Mouse (Mus musculus) gastrocnemius, adult 2 months (tissue): ENCODE measurements at regions not wholly inside any gene's neighbourhood (a gene's known extent, or its start where the extent isn't known, plus 50 kb on each side); places are given as distances from the start of the nearest gene placed in this dataset.
A peak's percentile ranks its signal among the peaks of the same experiment; 100 is the strongest.

Source experiments
- DNase-seq: peaks from one replicate; pipeline ENCODE4 v3.0.0; 2022
- H3K27ac ChIP-seq: fragments of 200-600 bp; 2 replicates; pipeline ENCODE4 v1.8.1; 2022; ENCODE audit warnings: mild to moderate bottlenecking
- H3K4me3 ChIP-seq: fragments of 200-600 bp; 2 replicates; pipeline ENCODE4 v1.8.1; 2022; ENCODE audit warnings: mild to moderate bottlenecking, moderate library complexity
- CTCF ChIP-seq: fragments of 200-600 bp; IDR thresholded peaks from 2 replicates; pipeline ENCODE4 v1.8.1; 2022; ENCODE audit warnings: antibody characterized with exemption, mild to moderate bottlenecking, moderate library complexity
- intact Hi-C: fragments of 180-260 bp; cut with DNase I; formaldehyde crosslinking; loops from one replicate; pipeline ENCODE4 v1.15.1; 2025

DNA sequence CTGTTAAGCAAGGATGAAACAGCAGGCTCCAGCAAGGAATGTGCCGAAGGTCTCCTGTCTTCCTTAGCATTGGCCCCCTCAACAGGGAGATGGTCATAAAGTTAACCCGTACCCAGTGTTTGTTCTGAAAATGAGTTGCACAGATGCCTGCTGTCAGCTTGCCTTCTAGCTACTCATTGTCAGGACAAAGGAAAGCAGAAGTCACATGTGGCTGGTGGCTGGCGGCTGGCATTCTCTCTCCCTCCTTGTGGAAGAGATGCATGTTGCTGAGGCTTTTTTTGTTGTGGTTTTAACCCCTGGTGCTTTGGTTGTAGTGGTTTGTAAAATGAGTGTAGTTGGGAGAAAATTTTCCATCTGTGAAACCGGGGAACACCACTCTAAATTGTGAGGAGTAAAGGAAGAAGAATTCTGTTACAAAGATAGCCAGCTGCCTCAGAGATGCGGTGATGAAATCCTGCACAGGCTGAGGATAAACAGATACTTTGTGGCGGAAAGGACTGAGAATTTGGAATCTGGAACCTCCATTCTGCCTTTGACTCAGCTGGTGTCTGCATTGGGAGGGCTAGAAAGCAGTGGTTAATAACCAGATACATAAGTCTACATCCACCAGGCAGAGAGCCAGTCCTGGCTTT is 220.2 kb downstream of the Snx13 start:
- intact Hi-C loops = no loop called here
- no peak for DNase-seq
- Histone ChIP-seq H3K4me3 (no peak overlapping the region), H3K27ac (no peak overlapping the region)
- no peak for TF ChIP-seq CTCF

DNA sequence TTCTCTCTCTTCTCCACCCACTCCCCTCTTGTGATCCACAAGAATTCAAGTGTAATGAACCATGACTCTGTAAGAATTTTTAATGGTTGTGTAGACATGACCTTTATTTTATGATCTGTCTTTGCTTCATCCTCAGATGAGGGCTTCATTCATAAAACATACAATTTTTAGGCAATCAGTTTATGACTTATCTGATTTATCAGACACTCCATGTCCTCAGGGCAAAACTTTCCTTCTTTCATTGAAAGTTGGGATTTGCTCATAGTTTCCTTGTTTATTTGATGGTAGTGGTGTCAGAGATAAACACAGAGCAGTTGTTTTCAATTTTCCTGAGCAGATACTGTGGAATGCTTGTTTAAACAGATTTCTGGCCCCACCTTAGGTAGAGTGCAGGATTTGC is 212.8 kb downstream of the Snx13 start:
- no peak for DNase-seq
- Histone ChIP-seq H3K4me3 (no peak overlapping the region), H3K27ac (no peak overlapping the region)
- TF ChIP-seq CTCF = no peak
- intact Hi-C loops = no loop called here

- no peak for TF ChIP-seq CTCF
- H3K4me3 ChIP-seq = no peak overlapping the region
- intact Hi-C loops = no loop called here
- H3K27ac ChIP-seq = no peak overlapping the region
- no peak for DNase-seq
Measured at GRCm38 (mm10) chr12:35255723-35256401, 208.9 kb downstream of the Snx13 start.

DNA sequence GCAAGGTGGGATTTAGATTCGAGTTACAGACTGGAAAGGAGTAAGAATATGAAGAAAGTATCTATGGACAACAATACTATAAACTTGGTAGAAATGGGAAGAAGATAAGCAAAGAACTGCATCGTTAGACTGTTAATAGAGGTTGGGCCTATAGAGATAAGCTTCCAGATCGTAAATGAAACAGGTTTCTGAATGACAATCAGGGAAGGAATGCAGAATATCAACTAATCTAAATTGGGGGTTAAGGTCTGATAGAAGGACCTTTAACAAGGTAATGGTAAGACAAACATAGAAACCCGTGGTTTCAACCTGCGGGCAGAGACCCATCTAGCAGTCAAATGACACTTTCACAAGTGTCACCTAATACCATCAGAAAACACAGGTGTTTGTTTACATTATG is 201.5 kb downstream of the Snx13 start:
- intact Hi-C loops = no loop called here
- H3K27ac ChIP-seq = no peak overlapping the region
- DNase-seq = no peak
- TF ChIP-seq CTCF = no peak
- no peak overlapping the region for H3K4me3 ChIP-seq

- intact Hi-C loops = no loop called here
- no peak for TF ChIP-seq CTCF
- Histone ChIP-seq H3K4me3 (no peak overlapping the region), H3K27ac (no peak overlapping the region)
- no peak for DNase-seq
Measured at GRCm38 (mm10) chr12:35246226-35247014, 199.4 kb downstream of the Snx13 start.

DNA sequence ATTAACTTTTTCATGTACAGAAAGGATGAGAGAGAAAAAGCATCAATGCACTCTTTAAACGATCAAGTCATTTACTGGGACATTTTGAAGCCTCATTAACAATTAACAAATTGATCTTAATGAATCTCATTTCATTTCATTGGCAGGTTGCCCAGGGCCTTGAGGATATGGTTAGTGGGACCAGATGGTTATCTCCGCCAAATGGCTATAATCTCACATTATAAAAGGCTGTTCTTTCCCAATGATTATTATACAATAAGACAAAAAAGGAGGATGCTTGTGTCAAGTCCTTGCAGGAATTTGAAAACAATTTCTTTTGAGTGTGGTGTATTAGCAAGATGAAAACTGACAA is 185.3 kb downstream of the Snx13 start:
- Histone ChIP-seq H3K4me3 (no peak overlapping the region), H3K27ac (no peak overlapping the region)
- intact Hi-C loops = no loop called here
- no peak for DNase-seq
- TF ChIP-seq CTCF = no peak

GRCm38 (mm10) chr12:35231414-35232321 is 184.7 kb downstream of the Snx13 start:
- Histone ChIP-seq H3K27ac (no peak overlapping the region), H3K4me3 (no peak overlapping the region)
- DNase-seq = no peak
- intact Hi-C loops = no loop called here
- no peak for TF ChIP-seq CTCF

GRCm38 (mm10) chr12:35220429-35220828 is 173.4 kb downstream of the Snx13 start:
- H3K4me3 ChIP-seq = no peak overlapping the region
- peak; percentile 40 for TF ChIP-seq CTCF
- H3K27ac ChIP-seq = no peak overlapping the region
- no peak for DNase-seq
- intact Hi-C loops = loop anchor here (10.0 kb wide), 1 partner anchor 114 kb away; no protein-coding TSS in a partner anchor

DNA sequence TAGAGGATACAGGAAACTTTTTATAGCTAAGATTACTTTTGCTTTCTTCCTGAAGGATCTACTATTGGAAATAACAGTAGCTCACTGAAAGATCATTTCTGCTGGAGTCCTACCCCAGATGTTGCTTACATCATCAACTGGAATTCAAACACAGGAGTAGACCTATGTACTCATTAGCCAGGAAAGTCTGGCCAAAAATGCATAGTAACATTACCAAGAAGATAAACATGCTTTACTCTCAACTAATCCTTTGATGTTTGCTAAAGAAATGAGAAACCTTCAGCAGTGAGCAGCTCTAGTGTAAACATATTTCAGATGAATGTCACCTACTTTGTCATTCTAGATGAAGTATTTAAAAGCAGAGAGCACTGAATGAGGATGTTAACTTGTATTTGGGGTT is 173.0 kb downstream of the Snx13 start:
- DNase-seq = no peak
- TF ChIP-seq CTCF = no peak
- Histone ChIP-seq H3K27ac (no peak overlapping the region), H3K4me3 (no peak overlapping the region)
- intact Hi-C loops = loop anchor here (10.0 kb wide), 1 partner anchor 115 kb away; no protein-coding TSS in a partner anchor

DNA sequence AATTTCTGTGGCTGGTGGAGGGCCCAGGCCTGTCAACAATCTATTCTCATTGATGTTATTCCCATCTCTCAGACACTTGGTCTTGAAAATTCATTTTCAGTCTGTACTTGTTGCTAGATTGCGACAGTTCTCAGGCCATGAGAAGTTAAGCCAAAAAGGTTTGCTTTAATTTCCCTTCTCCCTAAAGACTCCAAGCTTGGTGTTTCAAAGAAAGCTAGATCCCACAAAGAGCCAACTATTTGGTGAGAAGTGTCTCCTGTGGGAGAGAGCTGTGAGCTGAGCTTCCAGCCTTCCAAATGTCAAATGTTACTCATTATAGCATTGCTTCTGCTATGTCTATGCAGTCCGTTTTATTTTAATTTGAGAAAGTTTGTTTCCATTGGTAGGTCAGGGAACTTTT is 169.7 kb downstream of the Snx13 start:
- intact Hi-C loops = no loop called here

GRCm38 (mm10) chr12:35209399-35209798 is 162.4 kb downstream of the Snx13 start:
- TF ChIP-seq CTCF = no peak
- no peak overlapping the region for H3K27ac ChIP-seq
- intact Hi-C loops = no loop called here
- no peak overlapping the region for H3K4me3 ChIP-seq
- DNase-seq = no peak

More for the DNA sequence above, 169.7 kb downstream of the Snx13 start:
- Histone ChIP-seq H3K27ac (no peak overlapping the region), H3K4me3 (no peak overlapping the region)
- no peak for DNase-seq
- no peak for TF ChIP-seq CTCF

DNA sequence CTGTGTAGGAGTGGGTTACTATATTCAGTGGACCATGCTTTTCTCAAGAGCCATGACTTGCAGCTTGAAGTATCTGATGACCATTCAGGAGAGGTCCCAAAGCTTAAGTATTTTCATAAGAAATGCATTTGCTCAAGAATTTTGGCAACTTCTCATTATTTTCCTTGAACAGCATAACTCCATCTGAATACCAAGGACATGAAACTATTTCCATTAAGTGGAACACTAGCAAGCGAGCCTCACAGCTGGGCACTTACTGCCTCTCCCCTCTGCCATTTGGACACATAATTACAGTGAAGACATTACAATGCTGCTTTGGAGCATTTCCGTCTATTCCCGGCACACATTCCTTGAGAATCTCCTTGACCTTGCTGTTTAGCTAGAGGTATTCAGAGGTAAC is 160.6 kb downstream of the Snx13 start:
- Histone ChIP-seq H3K27ac (no peak overlapping the region), H3K4me3 (no peak overlapping the region)
- TF ChIP-seq CTCF = no peak
- intact Hi-C loops = no loop called here
- no peak for DNase-seq
